Mouse (Mus musculus): Measurements from ENCODE around the gene Ipo9. TPM values are rescaled to one million over a fixed set of nuclear protein-coding genes. Genes with fewer than 3 reads are reported as not detected.

Ipo9 gene
- total and polyA plus RNA-seq, 3 experiments, result 27.4 to 56.2 TPM; not detected in 1

- no peak overlapping the region for H3K9ac ChIP-seq (ENCODE audit: control insufficient read depth, low read depth, low read length, poor library complexity, severe bottlenecking)
These were observed 18.2 kb downstream of the Ipo9 start for GRCm38 (mm10) chr1:135412130-135412529.

GRCm38 (mm10) chr1:135410967-135411366, 19.3 kb downstream of the Ipo9 start:
- TF ChIP-seq POLR2AphosphoS2 (IDR thresholded peaks at IDR 0.05; ENCODE audit: low read length), result no peak
- TF ChIP-seq MAFK (IDR thresholded peaks at IDR 0.05; ENCODE audit: borderline replicate concordance, low read depth, low read length), result no peak
- no peak for TF ChIP-seq ZNF384 (IDR thresholded peaks at IDR 0.05; ENCODE audit: low read depth, low read length)
- TF ChIP-seq CHD1 (IDR thresholded peaks at IDR 0.05; ENCODE audit: low read depth, low read length), result no peak
- no peak for TF ChIP-seq MAZ (IDR thresholded peaks at IDR 0.05; ENCODE audit: low read depth, low read length)
- no peak for TF ChIP-seq ZMIZ1 (IDR thresholded peaks at IDR 0.05; ENCODE audit: low read depth, low read length)
- no peak for TF ChIP-seq CTCF (IDR thresholded peaks at IDR 0.05 in 2 of 3, conservative IDR thresholded peaks at IDR 0.05 in 1 of 3; ENCODE audit: control insufficient read depth in 1 of 3, insufficient read depth in 1 of 3, low read depth in 2 of 3, low read length in 3 of 3, poor library complexity in 1 of 3, severe bottlenecking in 1 of 3)
- TF ChIP-seq EP300 (IDR thresholded peaks at IDR 0.05; ENCODE audit: low read depth in 1 of 2, low read length in 2 of 2), result no peak
- TF ChIP-seq MYC (IDR thresholded peaks at IDR 0.05; ENCODE audit: low read depth, low read length), result no peak
- H3K79me2 ChIP-seq (ENCODE audit: control insufficient read depth, insufficient read depth, low read length, poor library complexity), result no peaks in the 10 kb centered on the region
- no peaks in the 10 kb centered on the region for H3K9me3 ChIP-seq (replicated peaks; ENCODE audit: insufficient read depth, low read length)
- no peak overlapping the region for H3K9ac ChIP-seq (ENCODE audit: control insufficient read depth, low read depth, low read length, poor library complexity, severe bottlenecking)
- peak; percentile 16 for DNase-seq (ENCODE audit: low read depth, low spot score)
- no peak overlapping the region for H3K4me3 ChIP-seq (ENCODE audit: control insufficient read depth in 1 of 2, insufficient read depth in 1 of 2, low read depth in 2 of 2, low read length in 2 of 2)
- H3K36me3 ChIP-seq (ENCODE audit: control insufficient read depth in 1 of 2, insufficient read depth in 2 of 2, low read length in 2 of 2), result peaks cover 0 to 15% of the 10 kb centered on the region in 2 experiments; a peak in 2 of 4 replicates
- H3K27me3 ChIP-seq (ENCODE audit: control insufficient read depth in 1 of 2, insufficient read depth in 2 of 2, low read length in 2 of 2), result no peaks in the 10 kb centered on the region
- no peak overlapping the region for H3K27ac ChIP-seq (ENCODE audit: control insufficient read depth, low read depth, low read length)
- H3K4me1 ChIP-seq (ENCODE audit: control insufficient read depth in 1 of 2, insufficient read depth in 2 of 2, low read length in 2 of 2), result no peaks in the 10 kb centered on the region

More at GRCm38 (mm10) chr1:135412130-135412529, 18.2 kb downstream of the Ipo9 start:
- H3K79me2 ChIP-seq (ENCODE audit: control insufficient read depth, insufficient read depth, low read length, poor library complexity), result no peaks in the 10 kb centered on the region
- H3K27ac ChIP-seq (ENCODE audit: control insufficient read depth, low read depth, low read length), result no peak overlapping the region
- no peaks in the 10 kb centered on the region for H3K9me3 ChIP-seq (replicated peaks; ENCODE audit: insufficient read depth, low read length)
- peaks cover 0 to 22% of the 10 kb centered on the region in 2 experiments; a peak in 2 of 4 replicates for H3K36me3 ChIP-seq (ENCODE audit: control insufficient read depth in 1 of 2, insufficient read depth in 2 of 2, low read length in 2 of 2)
- H3K27me3 ChIP-seq (ENCODE audit: control insufficient read depth in 1 of 2, insufficient read depth in 2 of 2, low read length in 2 of 2), result no peaks in the 10 kb centered on the region
- H3K4me1 ChIP-seq (ENCODE audit: control insufficient read depth in 1 of 2, insufficient read depth in 2 of 2, low read length in 2 of 2), result no peaks in the 10 kb centered on the region
- H3K4me3 ChIP-seq (ENCODE audit: control insufficient read depth in 1 of 2, insufficient read depth in 1 of 2, low read depth in 2 of 2, low read length in 2 of 2), result no peak overlapping the region
- DNase-seq (ENCODE audit: low read depth, low spot score), result no peak
- TF ChIP-seq POLR2AphosphoS2 (IDR thresholded peaks at IDR 0.05; ENCODE audit: low read length), result no peak
- TF ChIP-seq CHD2 (IDR thresholded peaks at IDR 0.05; ENCODE audit: low read length), result no peak
- no peak for TF ChIP-seq SMC3 (IDR thresholded peaks at IDR 0.05; ENCODE audit: low read depth, low read length)

DNA sequence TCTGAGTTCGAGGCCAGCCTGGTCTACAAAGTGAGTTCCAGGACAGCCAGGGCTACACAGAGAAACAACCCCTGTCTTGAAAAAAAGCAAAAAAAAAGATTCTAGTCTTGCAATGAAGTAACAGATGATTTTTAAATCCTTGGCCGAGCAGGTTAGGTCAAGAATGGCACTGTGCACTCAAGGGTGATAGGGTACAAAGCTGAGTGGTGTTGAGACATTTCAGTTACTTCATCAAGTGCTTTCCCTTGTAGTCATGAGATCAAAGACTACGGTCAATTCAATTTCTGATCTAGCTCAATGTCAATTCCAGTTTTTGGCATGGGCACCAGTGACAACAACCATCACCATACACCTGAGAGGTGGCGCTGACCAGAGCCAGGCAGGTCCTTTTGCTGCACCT, 21.3 kb downstream of the Ipo9 start:
- DNase-seq (ENCODE audit: low read depth, low spot score), result no peak
- Histone ChIP-seq H3K27me3 (ENCODE audit: control insufficient read depth in 1 of 2, insufficient read depth in 2 of 2, low read length in 2 of 2) (no peaks in the 10 kb centered on the region), H3K36me3 (ENCODE audit: control insufficient read depth in 1 of 2, insufficient read depth in 2 of 2, low read length in 2 of 2) (peaks cover 7 to 16% of the 10 kb centered on the region in 2 experiments), H3K79me2 (ENCODE audit: control insufficient read depth, insufficient read depth, low read length, poor library complexity) (no peaks in the 10 kb centered on the region), H3K4me3 (ENCODE audit: control insufficient read depth in 1 of 2, insufficient read depth in 1 of 2, low read depth in 2 of 2, low read length in 2 of 2) (no peak overlapping the region), H3K4me1 (ENCODE audit: control insufficient read depth in 1 of 2, insufficient read depth in 2 of 2, low read length in 2 of 2) (peaks cover 0 to 3% of the 10 kb centered on the region in 2 experiments; a peak in 1 of 4 replicates), H3K9ac (ENCODE audit: control insufficient read depth, low read depth, low read length, poor library complexity, severe bottlenecking) (no peak overlapping the region), H3K9me3 (replicated peaks; ENCODE audit: insufficient read depth, low read length) (no peaks in the 10 kb centered on the region), H3K27ac (ENCODE audit: control insufficient read depth, low read depth, low read length) (no peak overlapping the region)
- no peak for TF ChIP-seq MAZ (IDR thresholded peaks at IDR 0.05; ENCODE audit: low read depth, low read length)
- TF ChIP-seq ZNF384 (IDR thresholded peaks at IDR 0.05; ENCODE audit: low read depth, low read length), result peak; percentile 51; the same call in 1 of the 2 replicates
